Mouse (Mus musculus): ENCODE data around the gene Ccng2. TPM values are rescaled to one million over a fixed set of nuclear protein-coding genes. Genes with fewer than 3 reads are reported as not detected.
A peak's percentile ranks its signal among the peaks of the same experiment; 100 is the strongest.

The Ccng2 gene
- total RNA-seq (2017) = 79.9 and 108 TPM in 2 replicates

DNA sequence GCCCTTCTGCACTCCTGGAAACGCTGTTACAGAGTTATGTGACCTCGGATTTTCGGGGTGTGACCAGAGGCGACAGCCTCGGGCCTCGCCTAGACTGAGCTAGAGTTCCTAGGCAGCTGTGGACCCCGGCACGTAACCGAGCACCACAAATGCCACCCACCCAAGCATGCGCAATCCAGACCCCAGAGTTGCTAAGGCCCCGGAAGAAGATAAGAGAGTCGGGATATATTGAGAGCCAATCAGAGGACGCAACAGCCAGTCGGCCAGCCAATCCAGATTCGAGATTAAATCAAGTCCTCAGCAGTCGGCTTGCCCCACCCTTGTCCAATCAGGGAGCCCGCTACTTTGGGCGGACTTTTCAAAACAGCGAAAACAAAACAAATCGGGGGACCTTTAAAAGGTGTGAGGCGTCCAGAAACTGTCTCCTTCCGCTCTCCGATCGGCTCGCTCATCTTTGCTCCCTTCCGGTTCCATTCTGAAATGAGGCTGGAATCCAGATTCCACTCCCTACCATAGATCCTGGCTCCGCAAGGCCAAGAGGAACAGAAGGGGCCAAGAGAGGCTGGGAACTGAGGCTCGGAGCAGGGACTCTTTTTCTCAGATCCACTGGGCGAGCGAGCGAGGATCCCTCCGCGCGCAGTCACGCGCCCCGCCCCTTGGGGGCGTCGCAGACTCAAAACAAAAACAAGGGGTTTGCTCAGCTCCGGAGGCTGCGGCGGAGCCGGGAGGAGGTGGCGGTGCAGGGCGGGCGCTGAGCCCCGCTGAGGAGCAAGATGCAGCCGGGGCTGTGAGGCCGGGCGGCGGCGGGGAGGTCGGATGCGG lies at the start of gene Ccng2:
Ccng2 (plus strand) TSS at position 375 of the 822 bp plus-strand sequence.
- peak; percentile 83 for ATAC-seq (replicated peaks in 1 of 2; ENCODE audit: insufficient read depth in 1 of 2, low FRiP score in 2 of 2, low TSS enrichment in 1 of 2, low read depth in 1 of 2, poor library complexity in 2 of 2, severe bottlenecking in 2 of 2)

DNA sequence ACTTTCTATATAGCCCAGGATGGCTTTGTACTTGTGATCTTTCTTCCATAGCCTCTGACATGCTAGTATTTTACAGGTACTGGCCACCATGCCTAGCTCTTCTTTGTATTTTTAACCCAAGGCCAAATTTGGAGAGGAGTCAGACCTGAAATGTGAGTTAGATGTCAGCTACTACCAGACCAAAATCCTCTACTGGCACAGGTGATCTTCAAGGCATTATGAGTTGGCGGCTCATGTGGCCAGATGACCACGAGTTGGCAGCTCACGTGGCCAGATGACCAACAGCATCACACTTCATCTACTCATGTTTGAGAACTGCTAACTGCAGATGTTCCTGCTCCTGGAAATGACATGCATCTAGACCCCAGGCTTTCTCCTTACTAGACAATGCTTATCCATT lies 48.7 kb upstream of the Ccng2 start:
- no peak for ATAC-seq (replicated peaks in 1 of 2; ENCODE audit: insufficient read depth in 1 of 2, low FRiP score in 2 of 2, low TSS enrichment in 1 of 2, low read depth in 1 of 2, poor library complexity in 2 of 2, severe bottlenecking in 2 of 2)

DNA sequence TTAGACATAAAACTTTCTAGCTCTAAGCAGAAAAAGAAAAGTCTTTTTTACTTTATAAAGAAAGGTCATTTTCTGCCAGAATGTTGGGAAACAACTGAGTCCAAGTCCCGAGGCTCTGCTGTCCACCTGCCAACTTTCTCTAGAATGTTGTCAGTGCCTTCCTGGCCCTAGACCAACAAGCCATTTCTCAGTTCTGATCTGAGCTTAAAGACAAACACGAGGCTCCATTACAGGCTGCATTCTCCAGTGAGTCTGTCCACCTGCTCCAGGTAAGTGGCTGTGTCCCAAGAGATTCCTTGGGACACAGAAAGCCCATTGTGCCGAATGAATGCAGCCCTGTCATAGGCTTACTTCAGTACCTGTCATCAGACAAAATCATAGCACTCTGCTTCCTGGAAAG lies 45.4 kb upstream of the Ccng2 start:
- ATAC-seq (replicated peaks in 1 of 2; ENCODE audit: insufficient read depth in 1 of 2, low FRiP score in 2 of 2, low TSS enrichment in 1 of 2, low read depth in 1 of 2, poor library complexity in 2 of 2, severe bottlenecking in 2 of 2) = no peak

DNA sequence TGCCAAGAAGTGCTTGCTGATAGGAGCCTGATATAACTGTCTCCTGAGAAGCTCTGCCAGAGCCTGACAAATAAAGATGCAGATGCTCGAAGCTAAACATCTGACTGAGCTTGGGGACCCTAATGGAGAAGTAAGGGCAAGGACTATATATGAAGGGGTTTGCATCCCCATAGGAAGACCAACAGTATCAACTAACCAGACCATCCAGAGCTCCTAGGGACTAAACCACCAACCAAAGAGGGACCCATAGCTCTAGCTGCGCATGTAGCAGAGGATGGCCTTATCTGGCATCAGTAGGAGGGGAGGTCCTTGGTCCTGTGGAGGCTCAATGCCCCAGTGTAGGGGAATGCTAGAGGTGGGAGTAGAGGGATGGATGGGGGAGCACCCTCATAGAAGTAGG lies 42.5 kb upstream of the Ccng2 start:
- no peak for ATAC-seq (replicated peaks in 1 of 2; ENCODE audit: insufficient read depth in 1 of 2, low FRiP score in 2 of 2, low TSS enrichment in 1 of 2, low read depth in 1 of 2, poor library complexity in 2 of 2, severe bottlenecking in 2 of 2)

DNA sequence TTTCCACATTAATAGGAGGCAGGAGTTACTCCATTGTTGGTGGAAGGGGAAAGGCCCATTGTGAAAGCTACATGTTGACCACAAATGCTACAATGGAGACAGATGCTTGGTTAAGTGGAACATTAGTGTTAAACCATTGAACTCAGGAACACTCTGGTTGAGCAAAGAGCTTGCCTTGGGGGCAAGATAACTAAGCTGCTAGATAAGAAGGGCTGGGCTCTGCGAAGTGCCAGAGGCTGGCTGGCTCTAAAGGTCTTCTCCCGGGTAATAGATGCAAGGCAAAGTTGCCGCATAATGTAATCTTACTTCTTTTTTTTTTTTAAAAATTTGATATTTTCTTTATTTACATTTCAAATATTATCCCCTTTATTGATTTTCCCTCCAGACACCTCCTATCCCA lies 39.9 kb upstream of the Ccng2 start:
- no peak for ATAC-seq (replicated peaks in 1 of 2; ENCODE audit: insufficient read depth in 1 of 2, low FRiP score in 2 of 2, low TSS enrichment in 1 of 2, low read depth in 1 of 2, poor library complexity in 2 of 2, severe bottlenecking in 2 of 2)

DNA sequence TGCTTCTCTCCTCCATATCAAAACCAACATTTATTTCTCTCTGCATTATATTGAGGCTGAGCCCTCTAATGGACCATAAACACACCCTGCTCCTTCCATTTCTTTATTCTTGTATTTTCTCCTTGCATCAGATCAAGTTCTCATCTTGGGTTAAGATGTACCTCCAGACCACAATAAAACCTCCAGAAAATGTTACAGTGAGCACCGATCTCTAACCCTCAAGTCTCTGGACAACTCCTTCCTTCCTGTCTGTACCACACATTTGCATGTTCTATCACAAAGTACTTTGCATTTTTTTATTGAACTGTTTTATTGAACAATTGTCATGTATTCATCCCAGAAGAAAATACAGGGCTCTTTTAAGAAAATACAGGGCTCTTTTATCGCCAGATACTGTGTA lies 37.5 kb upstream of the Ccng2 start:
- ATAC-seq (replicated peaks in 1 of 2; ENCODE audit: insufficient read depth in 1 of 2, low FRiP score in 2 of 2, low TSS enrichment in 1 of 2, low read depth in 1 of 2, poor library complexity in 2 of 2, severe bottlenecking in 2 of 2) = peak; percentile 65 to 66; a peak in 3 of 4 replicates

DNA sequence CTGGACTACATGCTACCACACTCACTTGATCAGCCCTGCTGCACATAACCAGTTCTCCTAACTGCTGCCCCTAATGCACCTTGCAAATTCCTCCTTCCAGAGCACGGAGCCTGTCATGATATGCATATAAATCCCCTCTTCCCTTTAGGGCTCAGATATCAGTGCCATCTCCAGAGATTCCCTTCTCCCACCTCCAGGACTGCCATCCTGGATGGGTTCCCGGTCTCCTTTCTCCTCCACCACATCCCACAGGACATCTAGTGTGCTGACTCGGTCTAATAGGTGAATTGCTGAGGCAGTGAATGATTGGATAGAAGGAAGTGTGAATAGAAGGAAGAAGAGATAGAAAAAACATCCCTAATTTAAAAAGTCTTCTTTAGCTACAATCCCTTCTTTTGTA lies 35.3 kb upstream of the Ccng2 start:
- no peak for ATAC-seq (replicated peaks in 1 of 2; ENCODE audit: insufficient read depth in 1 of 2, low FRiP score in 2 of 2, low TSS enrichment in 1 of 2, low read depth in 1 of 2, poor library complexity in 2 of 2, severe bottlenecking in 2 of 2)

DNA sequence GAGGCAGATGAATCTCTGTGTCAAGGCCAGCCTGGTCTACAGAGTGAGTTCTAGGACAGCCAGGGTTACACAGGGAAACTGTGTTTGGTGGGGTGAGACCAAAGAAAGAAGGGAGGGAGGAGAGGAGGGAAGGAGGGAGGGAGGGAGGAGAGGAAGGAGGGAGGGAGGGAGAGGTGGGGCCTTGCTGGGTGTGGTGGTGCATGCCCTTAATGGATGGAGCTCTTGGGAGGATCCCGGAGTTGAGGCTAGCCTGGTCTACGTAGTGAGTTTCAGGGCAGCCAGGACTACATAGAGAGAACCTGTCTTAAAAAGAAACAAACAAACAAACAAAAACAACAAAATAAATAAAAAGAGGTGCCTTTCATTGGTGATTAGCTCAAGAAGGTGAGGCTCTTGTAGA lies 34.2 kb upstream of the Ccng2 start:
- ATAC-seq (replicated peaks in 1 of 2; ENCODE audit: insufficient read depth in 1 of 2, low FRiP score in 2 of 2, low TSS enrichment in 1 of 2, low read depth in 1 of 2, poor library complexity in 2 of 2, severe bottlenecking in 2 of 2) = no peak

DNA sequence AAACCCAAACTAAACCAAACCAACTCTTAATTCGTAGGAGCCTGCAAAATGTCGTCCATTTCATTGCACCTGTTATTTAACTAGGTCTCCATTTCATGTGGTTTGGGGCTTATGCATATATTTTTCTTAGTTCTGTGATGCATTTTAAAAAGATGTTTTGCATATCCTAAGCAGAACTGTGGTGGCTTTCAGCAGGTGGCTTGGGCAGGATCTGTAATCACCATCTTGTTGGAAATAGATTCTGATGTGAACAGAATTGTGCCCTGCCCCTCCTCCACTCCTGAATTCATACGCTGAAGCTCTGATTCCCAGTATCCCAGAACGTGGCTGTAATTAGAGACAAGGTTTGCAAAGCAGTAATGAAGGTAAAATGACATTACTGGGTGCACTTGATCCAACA lies 32.9 kb upstream of the Ccng2 start:
- no peak for ATAC-seq (replicated peaks in 1 of 2; ENCODE audit: insufficient read depth in 1 of 2, low FRiP score in 2 of 2, low TSS enrichment in 1 of 2, low read depth in 1 of 2, poor library complexity in 2 of 2, severe bottlenecking in 2 of 2)

DNA sequence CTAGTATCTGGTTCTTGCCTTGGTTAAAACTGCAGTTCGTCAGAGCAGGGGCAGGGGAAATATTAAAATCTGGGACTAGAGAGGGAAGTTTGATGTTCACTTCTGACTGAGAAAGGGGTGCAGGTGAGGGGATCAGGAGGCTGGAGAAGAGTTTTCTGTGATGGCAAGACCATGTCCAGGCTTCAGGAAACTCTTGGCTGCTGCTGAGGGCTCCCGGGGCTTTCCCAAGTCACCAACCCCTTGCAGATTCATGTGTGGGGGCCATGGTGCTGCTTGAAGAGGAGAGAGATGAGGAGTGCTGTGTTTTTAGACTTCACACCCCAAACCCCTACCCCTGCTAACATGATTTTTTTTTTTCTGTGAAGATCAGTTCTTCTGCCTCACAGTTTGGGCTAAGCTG lies 32.5 kb upstream of the Ccng2 start:
- no peak for ATAC-seq (replicated peaks in 1 of 2; ENCODE audit: insufficient read depth in 1 of 2, low FRiP score in 2 of 2, low TSS enrichment in 1 of 2, low read depth in 1 of 2, poor library complexity in 2 of 2, severe bottlenecking in 2 of 2)

DNA sequence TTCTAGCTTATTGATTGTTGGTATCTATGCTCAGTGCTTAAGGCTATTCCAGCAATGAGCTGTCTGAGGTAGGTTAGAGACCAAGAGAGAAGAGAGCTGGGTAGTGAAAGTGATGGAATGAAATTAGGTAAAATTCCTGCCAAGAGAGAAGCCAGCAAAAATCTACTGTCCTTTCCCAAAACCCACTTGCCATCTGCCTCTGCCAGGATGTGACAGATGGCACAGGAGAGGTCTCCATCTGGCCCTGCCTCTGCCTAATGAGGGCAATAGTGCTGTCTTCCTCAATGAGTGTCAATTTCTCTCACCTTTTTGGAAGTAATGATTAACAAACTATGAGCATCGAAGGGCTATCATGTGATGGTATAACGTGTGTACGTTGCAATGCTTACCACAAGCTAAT lies 31.2 kb upstream of the Ccng2 start:
- ATAC-seq (replicated peaks in 1 of 2; ENCODE audit: insufficient read depth in 1 of 2, low FRiP score in 2 of 2, low TSS enrichment in 1 of 2, low read depth in 1 of 2, poor library complexity in 2 of 2, severe bottlenecking in 2 of 2) = no peak

DNA sequence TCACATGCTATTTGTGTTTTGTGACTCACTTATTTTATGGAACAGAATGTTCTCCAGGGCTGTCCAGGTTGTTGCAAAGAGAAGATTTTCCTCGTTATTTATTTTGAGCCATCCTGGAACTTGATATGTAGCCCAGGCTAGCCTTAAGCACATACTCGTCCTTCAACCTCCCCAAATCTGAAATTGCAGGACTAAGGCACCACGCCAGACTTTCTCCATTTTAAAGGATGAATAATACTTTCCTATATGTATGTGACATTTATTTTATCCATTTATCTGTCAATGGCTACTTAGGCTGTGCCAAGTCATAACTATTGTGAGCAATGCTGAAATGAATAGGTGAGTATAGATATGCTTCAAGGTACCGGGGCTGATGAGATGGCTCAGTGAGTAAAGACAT lies 30.5 kb upstream of the Ccng2 start:
- ATAC-seq (replicated peaks in 1 of 2; ENCODE audit: insufficient read depth in 1 of 2, low FRiP score in 2 of 2, low TSS enrichment in 1 of 2, low read depth in 1 of 2, poor library complexity in 2 of 2, severe bottlenecking in 2 of 2) = no peak

DNA sequence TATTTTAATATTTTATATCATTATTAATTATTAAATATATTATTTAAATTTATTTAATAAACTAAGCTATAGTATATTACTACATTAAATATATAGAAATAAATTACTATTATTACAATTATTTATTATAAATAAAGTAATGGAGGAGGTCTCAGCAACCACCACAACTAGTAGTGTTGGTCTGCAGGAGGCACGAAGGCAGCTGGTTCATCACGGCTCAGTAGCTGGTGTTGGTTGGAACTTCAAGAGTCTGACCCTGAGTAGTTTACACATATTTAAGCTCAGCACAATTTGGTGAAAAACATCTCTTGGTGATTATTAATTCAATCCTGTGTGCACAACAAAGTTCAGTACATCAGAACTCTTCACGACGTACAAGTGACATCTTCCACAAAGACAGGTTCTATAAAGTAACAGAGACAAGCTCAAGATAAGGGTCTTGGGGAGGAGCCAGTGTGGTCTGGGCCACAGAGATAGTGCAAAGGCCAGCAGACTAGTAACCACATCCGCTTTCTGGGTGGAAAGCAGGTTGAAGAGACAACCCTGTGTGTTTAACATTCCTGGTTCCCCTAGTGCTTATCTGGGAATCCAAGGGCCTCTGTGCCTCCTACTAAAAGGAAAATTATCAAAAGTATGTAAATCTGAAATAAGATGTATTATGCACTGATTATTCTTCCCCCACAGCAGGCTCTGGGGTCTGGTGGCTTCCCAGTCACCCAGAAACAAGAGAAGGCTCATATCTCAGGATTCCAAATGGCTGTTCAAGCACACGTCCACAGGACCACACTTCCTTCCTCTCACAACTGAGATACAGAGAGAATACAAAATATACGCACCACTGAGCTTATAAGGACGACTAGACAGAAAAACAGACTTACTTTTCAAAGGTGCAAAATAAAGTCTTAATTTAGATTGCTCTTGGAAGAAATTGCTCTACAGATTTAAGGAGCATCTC lies 27.2 kb upstream of the Ccng2 start:
- peak; percentile 84 to 93 for ATAC-seq (replicated peaks in 1 of 2; ENCODE audit: insufficient read depth in 1 of 2, low FRiP score in 2 of 2, low TSS enrichment in 1 of 2, low read depth in 1 of 2, poor library complexity in 2 of 2, severe bottlenecking in 2 of 2)

DNA sequence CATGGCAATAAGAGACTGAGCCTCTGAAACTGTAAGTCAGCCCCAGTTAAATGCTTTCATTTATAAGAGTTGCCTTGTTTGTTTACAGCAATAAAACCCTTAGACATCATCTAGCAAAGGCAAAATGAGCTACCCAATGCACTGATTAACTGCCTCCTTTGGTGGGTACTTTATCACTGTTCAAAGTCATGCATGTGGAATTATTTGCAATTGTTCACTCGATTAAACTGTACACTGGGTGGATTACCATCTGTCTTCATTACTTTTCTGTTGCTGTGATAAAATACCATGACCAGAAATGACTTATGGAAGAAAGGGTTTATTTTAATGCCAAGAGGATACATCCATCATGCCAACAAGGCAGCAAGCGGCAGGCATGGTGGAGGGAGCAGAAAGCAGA lies 21.8 kb upstream of the Ccng2 start:
- ATAC-seq (replicated peaks in 1 of 2; ENCODE audit: insufficient read depth in 1 of 2, low FRiP score in 2 of 2, low TSS enrichment in 1 of 2, low read depth in 1 of 2, poor library complexity in 2 of 2, severe bottlenecking in 2 of 2) = no peak

DNA sequence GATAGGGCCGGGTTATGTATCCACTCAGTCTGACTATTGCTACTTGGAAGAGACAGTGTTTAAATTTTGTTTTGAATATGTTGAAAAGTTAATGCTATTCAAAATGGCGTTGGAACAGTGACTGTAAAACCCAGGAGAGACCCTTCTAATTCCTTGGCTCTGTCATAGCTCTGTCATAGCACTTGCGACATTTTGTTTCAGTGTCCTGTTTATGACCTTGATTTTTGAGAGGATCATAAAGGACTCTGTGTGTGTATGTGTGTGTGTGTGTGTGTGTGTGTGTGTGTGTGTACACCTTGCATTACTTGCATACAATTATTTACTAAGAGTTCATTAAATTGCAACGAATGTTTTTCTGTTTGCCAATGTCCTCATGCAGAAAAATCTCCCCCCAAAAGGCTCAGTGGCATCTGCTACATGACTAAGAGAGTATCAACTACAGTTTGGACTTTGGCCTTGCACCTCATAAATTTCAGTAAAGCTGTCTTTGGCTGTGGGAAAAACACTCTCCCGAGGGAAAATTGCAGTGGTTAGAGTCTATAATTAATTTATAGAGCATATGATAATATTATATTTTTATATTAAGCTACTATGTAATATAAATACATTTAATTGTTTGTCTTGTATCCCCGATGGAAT lies 17.0 kb upstream of the Ccng2 start:
- ATAC-seq (replicated peaks in 1 of 2; ENCODE audit: insufficient read depth in 1 of 2, low FRiP score in 2 of 2, low TSS enrichment in 1 of 2, low read depth in 1 of 2, poor library complexity in 2 of 2, severe bottlenecking in 2 of 2) = no peak

DNA sequence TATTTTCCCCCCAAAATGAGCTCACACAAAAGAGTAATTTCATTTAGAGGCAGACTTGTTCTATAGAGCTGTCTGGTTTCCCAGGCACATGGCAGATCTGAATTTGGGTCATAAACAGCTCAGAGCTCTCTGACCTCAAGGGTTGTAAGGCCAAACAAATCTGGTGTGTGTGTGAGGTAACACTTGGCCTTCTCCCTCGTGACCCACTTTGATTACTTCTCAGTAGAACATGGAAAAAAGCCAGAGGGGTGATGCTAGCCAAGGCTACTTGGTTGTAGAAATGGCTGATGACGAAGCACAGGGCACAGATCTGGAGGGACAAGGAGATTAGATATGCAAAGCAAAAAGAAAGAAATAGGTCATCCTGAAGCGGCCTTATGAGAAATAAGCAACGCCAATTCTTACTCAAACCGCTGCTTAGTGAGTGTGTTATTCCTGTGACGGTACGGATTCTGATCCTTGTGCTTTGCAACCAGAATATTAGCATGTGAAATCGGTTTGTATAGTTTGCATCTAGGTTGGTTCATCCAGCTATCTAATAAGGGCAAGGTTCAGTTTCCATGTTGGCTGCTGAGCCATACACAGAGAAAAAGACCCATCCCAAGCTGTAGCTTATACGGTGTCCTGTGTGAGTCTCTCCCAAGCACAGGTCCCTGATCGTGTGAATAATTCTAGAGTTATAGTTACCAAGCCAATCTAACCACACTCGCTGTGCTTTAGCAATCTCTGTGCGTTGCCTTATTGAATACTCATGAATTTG lies 15.9 kb upstream of the Ccng2 start:
- no peak for ATAC-seq (replicated peaks in 1 of 2; ENCODE audit: insufficient read depth in 1 of 2, low FRiP score in 2 of 2, low TSS enrichment in 1 of 2, low read depth in 1 of 2, poor library complexity in 2 of 2, severe bottlenecking in 2 of 2)

DNA sequence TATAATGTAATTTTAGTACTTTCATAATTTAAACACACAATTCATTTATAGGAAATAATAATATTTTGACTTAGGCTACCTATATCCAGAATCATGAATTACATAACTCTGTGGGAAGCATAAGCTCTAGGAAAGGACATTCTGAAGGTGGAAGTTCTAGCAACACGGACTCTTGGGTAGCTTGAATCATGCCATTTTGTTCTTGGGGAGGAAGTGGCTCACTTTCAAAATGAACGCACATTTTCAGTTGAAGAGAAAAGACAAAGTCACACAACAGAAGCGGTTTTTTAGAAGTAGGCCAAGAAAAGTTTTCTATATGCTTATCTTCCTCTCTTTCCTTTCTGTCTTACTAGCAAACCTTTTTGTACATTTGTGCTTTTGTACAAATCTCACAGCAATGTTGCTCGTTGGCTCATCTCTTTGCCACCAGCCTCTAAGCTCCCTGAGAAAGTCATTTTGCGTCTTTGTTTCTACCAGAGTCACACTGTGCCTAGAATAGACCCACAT lies 11.2 kb upstream of the Ccng2 start:
- ATAC-seq (replicated peaks in 1 of 2; ENCODE audit: insufficient read depth in 1 of 2, low FRiP score in 2 of 2, low TSS enrichment in 1 of 2, low read depth in 1 of 2, poor library complexity in 2 of 2, severe bottlenecking in 2 of 2) = no peak

Data from hematopoietic stem cell, adult 5-6 weeks (primary cell).